Mouse (Mus musculus) thymus, adult 18-20 months (tissue): ENCODE data around the gene Hoxd3.

ENCODE experiments used
- DNase-seq, 2 experiments: peaks; one replicate each; pipeline ENCODE4 v3.0.0; 2022; ENCODE audit warnings: mixed read lengths in 2 of 2

Hoxd3 gene

GRCm38 (mm10) chr2:74731799-74732512 lies 20.2 kb downstream of the Hoxd3 start:
- no peak for DNase-seq

GRCm38 (mm10) chr2:74732513-74733316 lies 21.0 kb downstream of the Hoxd3 start:
- no peak for DNase-seq

GRCm38 (mm10) chr2:74733317-74733661 lies 21.6 kb downstream of the Hoxd3 start:
- DNase-seq: no peak

- DNase-seq: no peak
These were observed 22.0 kb downstream of the Hoxd3 start for GRCm38 (mm10) chr2:74733765-74734164.

GRCm38 (mm10) chr2:74734451-74734850 lies 22.7 kb downstream of the Hoxd3 start:
- DNase-seq: no peak

- no peak for DNase-seq
These were observed 23.5 kb downstream of the Hoxd3 start for GRCm38 (mm10) chr2:74734996-74735811.

- DNase-seq: no peak
These were observed 24.3 kb downstream of the Hoxd3 start for GRCm38 (mm10) chr2:74735851-74736687.

GRCm38 (mm10) chr2:74736688-74737577 lies 25.2 kb downstream of the Hoxd3 start:
- no peak for DNase-seq

- DNase-seq: no peak
These were observed 25.9 kb downstream of the Hoxd3 start for GRCm38 (mm10) chr2:74737578-74738070.

- DNase-seq: no peak
These were observed 27.1 kb downstream of the Hoxd3 start for GRCm38 (mm10) chr2:74738623-74739475.

- no peak for DNase-seq
These were observed 27.7 kb downstream of the Hoxd3 start for GRCm38 (mm10) chr2:74739476-74739800.

GRCm38 (mm10) chr2:74739869-74740268 lies 28.1 kb downstream of the Hoxd3 start:
- DNase-seq: no peak

GRCm38 (mm10) chr2:74740311-74741091 lies 28.8 kb downstream of the Hoxd3 start:
- DNase-seq: no peak

- DNase-seq: no peak
These were observed 29.7 kb downstream of the Hoxd3 start for GRCm38 (mm10) chr2:74741252-74741978.

- no peak for DNase-seq
These were observed 30.2 kb downstream of the Hoxd3 start for GRCm38 (mm10) chr2:74741979-74742277.

GRCm38 (mm10) chr2:74745540-74746297 lies 34.0 kb downstream of the Hoxd3 start:
- DNase-seq: no peak

GRCm38 (mm10) chr2:74746298-74746921 lies 34.7 kb downstream of the Hoxd3 start:
- no peak for DNase-seq

GRCm38 (mm10) chr2:74747006-74747405 lies 35.3 kb downstream of the Hoxd3 start:
- no peak for DNase-seq
